Comparison of ENCODE assay signal across 8 mouse cellular contexts in genomic region chr6:91741046-91741445, GRCm38 (mm10). TPM values are rescaled to one million over a fixed set of nuclear protein-coding genes. Genes with fewer than 3 reads are reported as not detected.
DNase-seq lines count a peak whose midpoint lies in the region; ATAC-seq lines count a peak whose summit lies in the region.

No protein-coding gene starts in this region.

- peak; percentile 61 to 82 for DNase-seq in heart, adult 18-20 months
- DNase-seq in heart, postnatal 25 days (ENCODE audit: low spot score): no peak
- DNase-seq in adrenal gland, adult 2 months: peak; percentile 64
- peak; percentile 78 for DNase-seq in embryonic facial prominence, embryonic 10.5 days (ENCODE audit: low spot score)
- peak; percentile 77 to 79 for DNase-seq in heart, postnatal 36 days
- DNase-seq in left cerebral cortex, postnatal 14 days (ENCODE audit: low spot score in 2 of 2): peak; percentile 60 to 66
- peak; percentile 97 for DNase-seq in midbrain, embryonic 11.5 days (ENCODE audit: low spot score, missing footprints)
- peak; percentile 50 to 69 for DNase-seq in spleen, postnatal 10 days (ENCODE audit: low spot score in 2 of 2)

- H3K9me3 ChIP-seq in embryonic facial prominence, embryonic 10.5 days: no peaks in the 10 kb centered on the region
- no peaks in the 10 kb centered on the region for H3K9me3 ChIP-seq in midbrain, embryonic 11.5 days (ENCODE audit: control insufficient read depth, low read length)

- intact Hi-C loops in heart, postnatal 25 days (cut with DNase I): loop anchor here (1.0 kb wide), 2 partner anchors 165 to 214 kb away; no protein-coding TSS in a partner anchor
- intact Hi-C loops in heart, postnatal 36 days (cut with DNase I): loop anchor here (1.0 to 2.0 kb wide), 3 partner anchors 56 to 214 kb away; partner anchors contain the start of gene Slc6a6
- intact Hi-C loops in left cerebral cortex, postnatal 14 days (cut with DNase I): loop anchor here (1.0 kb wide), 2 partner anchors 165 to 214 kb away; no protein-coding TSS in a partner anchor

- WGBS in embryonic facial prominence, embryonic 10.5 days: 72% methylated on average over 11 of the region's 11 CpGs
- 71% methylated on average over 11 of the region's 11 CpGs for WGBS in midbrain, embryonic 11.5 days

- no peak overlapping the region for H3K4me3 ChIP-seq in embryonic facial prominence, embryonic 10.5 days
- H3K4me3 ChIP-seq in midbrain, embryonic 11.5 days (ENCODE audit: low read depth, low read length): no peak overlapping the region

- no peak overlapping the region for H3K27ac ChIP-seq in embryonic facial prominence, embryonic 10.5 days (replicated peaks)
- no peak overlapping the region for H3K27ac ChIP-seq in midbrain, embryonic 11.5 days (ENCODE audit: low read depth, low read length)

- ATAC-seq in midbrain, embryonic 11.5 days (ENCODE audit: low FRiP score): peak; percentile 70

- peaks cover 97% of the 10 kb centered on the region for H3K36me3 ChIP-seq in embryonic facial prominence, embryonic 10.5 days (replicated peaks)
- peaks cover 3% of the 10 kb centered on the region; the same call in 1 of the 2 replicates for H3K36me3 ChIP-seq in midbrain, embryonic 11.5 days (ENCODE audit: control insufficient read depth, insufficient read depth, low read length)

- H3K4me1 ChIP-seq in embryonic facial prominence, embryonic 10.5 days: peaks cover 18% of the 10 kb centered on the region
- H3K4me1 ChIP-seq in midbrain, embryonic 11.5 days (ENCODE audit: control insufficient read depth, insufficient read depth, low read length): no peaks in the 10 kb centered on the region; the same call in none of the 2 replicates

- H3K9ac ChIP-seq in midbrain, embryonic 11.5 days (ENCODE audit: low read length): no peak overlapping the region

- no peak overlapping the region for H3K4me2 ChIP-seq in midbrain, embryonic 11.5 days

- no peaks in the 10 kb centered on the region for H3K27me3 ChIP-seq in embryonic facial prominence, embryonic 10.5 days (replicated peaks; ENCODE audit: low read depth, poor library complexity, severe bottlenecking)
- no peaks in the 10 kb centered on the region for H3K27me3 ChIP-seq in midbrain, embryonic 11.5 days (ENCODE audit: control insufficient read depth, insufficient read depth, low read length)

RNA-seq across cellular contexts. Expression of gene Slc6a6, which starts 57.2 kb away (rescaled TPM):
- 10 to 100 TPM; 53.1 to 54.8 TPM for total RNA-seq in heart, adult 18-20 months (2021)
- 100 to 1,000 TPM in 1 of 2 experiments, 10 to 100 TPM in 1; 85.0 to 102 TPM for total RNA-seq in heart, postnatal 25 days (2021)
- 100 to 1,000 TPM; 466 to 626 TPM for total RNA-seq in adrenal gland, adult 2 months (2021)
- 570 and 815 TPM in 2 replicates for polyA plus RNA-seq in adrenal gland, adult 2 months (2012; rRNA removed)
- polyA plus RNA-seq in embryonic facial prominence, embryonic 10.5 days (2016; fragmentation: Nextera tagmentation; extraction: Ambion mirVana): 55.5 and 59.2 TPM in 2 replicates
- 100 to 1,000 TPM; 101 to 102 TPM for total RNA-seq in heart, postnatal 36 days (2021)
- total RNA-seq in left cerebral cortex, postnatal 14 days (2021): 100 to 1,000 TPM; 159 to 165 TPM
- 43.6 and 45.6 TPM in 2 replicates for polyA plus RNA-seq in midbrain, embryonic 11.5 days (2014; fragmentation: Nextera tagmentation; extraction: Ambion mirVana)
